Mouse (Mus musculus) retina, adult 2 months (tissue): ENCODE data around the gene Slc35b4.

Source experiments
- DNase-seq: peaks from one replicate; pipeline ENCODE4 v3.0.0-alpha.2; 2012; ENCODE audit warnings: low read depth, low spot score

Slc35b4 gene

GRCm38 (mm10) chr6:34129261-34129660 is 47.6 kb downstream of the Slc35b4 start:
- DNase-seq = no peak

DNA sequence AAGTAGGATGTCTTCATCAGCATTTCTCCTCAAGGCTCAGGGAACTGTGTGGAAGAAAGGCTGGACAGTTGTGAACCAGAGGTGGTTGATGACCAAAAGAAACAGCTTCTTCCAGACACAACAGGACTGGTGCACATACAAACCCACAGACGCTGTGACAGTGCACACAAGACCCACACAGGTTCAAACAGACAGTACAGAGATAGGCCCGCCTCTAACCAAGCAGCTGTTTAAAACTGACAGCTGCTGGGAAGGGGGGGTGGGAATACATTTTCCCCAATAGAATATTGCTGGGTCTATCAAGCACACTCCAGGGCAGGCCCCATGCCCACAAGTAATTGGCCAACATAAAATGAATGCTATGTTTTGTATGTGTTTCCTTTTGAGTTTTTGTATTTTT is 52.5 kb downstream of the Slc35b4 start:
- DNase-seq = no peak

DNA sequence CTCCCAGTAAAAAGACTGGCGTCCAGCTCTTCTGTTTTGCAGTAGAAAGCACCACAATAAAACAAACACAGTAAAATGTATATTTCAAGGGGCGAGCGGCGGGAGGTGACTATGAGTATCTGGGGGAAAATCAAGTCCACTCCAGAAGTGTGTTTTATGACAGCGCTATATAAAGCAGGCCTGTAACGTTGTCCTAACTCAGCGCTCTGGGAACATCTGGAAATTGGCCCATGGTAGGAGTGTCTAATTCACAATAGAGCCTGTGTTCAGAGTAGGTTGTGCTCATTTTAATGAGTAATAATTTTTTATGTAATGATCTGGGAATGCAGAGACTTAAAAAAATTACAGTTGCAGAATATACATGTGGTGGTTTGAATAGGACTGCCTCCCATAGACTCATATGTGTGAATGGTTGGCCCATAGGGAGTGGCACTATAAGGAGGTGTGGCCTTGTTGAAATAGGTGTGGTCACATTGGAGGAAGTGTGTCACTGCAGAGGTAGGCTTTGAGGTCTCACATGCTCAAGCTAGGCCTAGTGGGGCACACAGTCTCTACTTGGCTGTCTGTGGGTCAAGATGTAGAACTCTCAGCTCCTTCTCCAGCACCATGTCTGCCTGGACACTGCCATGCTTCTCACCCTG is 60.0 kb downstream of the Slc35b4 start:
- no peak for DNase-seq

GRCm38 (mm10) chr6:34111406-34111805 is 65.5 kb downstream of the Slc35b4 start:
- DNase-seq = no peak

GRCm38 (mm10) chr6:34110571-34110970 is 66.3 kb downstream of the Slc35b4 start:
- no peak for DNase-seq
